Comparison of ENCODE assay signal across 8 mouse cellular contexts in the genomic region with DNA sequence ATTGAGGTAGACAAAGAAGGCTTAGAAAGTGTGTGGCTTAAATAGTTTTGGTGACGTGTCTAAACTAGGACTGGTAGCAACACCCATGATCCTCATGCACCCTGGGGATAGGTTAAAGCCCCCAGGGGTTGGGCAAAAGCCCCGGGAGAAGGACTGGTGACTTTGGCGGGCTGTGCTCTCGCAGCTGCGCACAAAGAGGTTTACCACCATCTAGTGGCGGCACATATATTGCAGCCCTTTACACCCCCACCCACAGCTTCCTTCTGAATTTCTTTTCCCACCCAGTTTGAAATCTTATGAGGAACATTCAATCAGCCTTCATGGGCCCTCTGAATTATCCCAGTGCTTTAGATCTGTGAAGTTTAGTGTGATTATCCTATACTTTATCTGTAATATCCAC.
DNase-seq lines count a peak whose midpoint lies in the region; ATAC-seq and TF ChIP-seq lines count a peak whose summit lies in the region.
"Not testable (repeated sequence)": the region's sequence is repeated elsewhere in the genome, so short reads cannot be mapped to it uniquely, and the experiment has no call there.

No protein-coding gene starts in this region.

- not testable (repeated sequence) for H3K27ac ChIP-seq in bone marrow macrophage, adult 2 months (ENCODE audit: insufficient read depth, low read depth, low read length); liver, postnatal 0 days (ENCODE audit: low read depth); thymus, adult 2 months (ENCODE audit: control insufficient read depth, insufficient read depth, low read length)

- TF ChIP-seq EP300 in liver, postnatal 0 days (IDR thresholded peaks at IDR 0.05; ENCODE audit: low read depth) = not testable (repeated sequence)

- not testable (repeated sequence) for H3K9me3 ChIP-seq in liver, postnatal 0 days (ENCODE audit: low read length)

- peak overlapping the region; percentile 25; the same call in 1 of the 2 replicates for H3K4me3 ChIP-seq in bone marrow macrophage, adult 2 months (ENCODE audit: insufficient read depth, low read length)
- H3K4me3 ChIP-seq in liver, postnatal 0 days (ENCODE audit: low read depth, low read length); thymus, adult 2 months (ENCODE audit: control insufficient read depth, insufficient read depth, low read length): not testable (repeated sequence)

- TF ChIP-seq CTCF in bone marrow macrophage, adult 2 months (IDR thresholded peaks at IDR 0.05; ENCODE audit: low read depth, low read length); thymus, adult 2 months (IDR thresholded peaks at IDR 0.05; ENCODE audit: borderline replicate concordance, control insufficient read depth, extremely low read depth, insufficient read depth, low read length, poor library complexity): not testable (repeated sequence)
- peak; percentile 54 for TF ChIP-seq CTCF in liver, postnatal 0 days (IDR thresholded peaks at IDR 0.05; ENCODE audit: low read depth)

- ATAC-seq in inflammation-experienced regulatory T-cells, adult 6 months = peak; percentile 70
- not testable (repeated sequence) for ATAC-seq in liver, postnatal 0 days

- H3K4me1 ChIP-seq in bone marrow macrophage, adult 2 months (ENCODE audit: control insufficient read depth, insufficient read depth, low read length); liver, postnatal 0 days (ENCODE audit: insufficient read depth); thymus, adult 2 months (replicated peaks; ENCODE audit: control insufficient read depth, insufficient read depth, low read length): not testable (repeated sequence)

- H3K27me3 ChIP-seq in liver, postnatal 0 days (ENCODE audit: insufficient read depth, low read length); thymus, adult 2 months (ENCODE audit: control insufficient read depth, insufficient read depth, low read length): not testable (repeated sequence)

- not testable (repeated sequence) for TF ChIP-seq POLR2A in bone marrow macrophage, adult 2 months (IDR thresholded peaks at IDR 0.05; ENCODE audit: borderline replicate concordance, low read depth, low read length); thymus, adult 2 months (IDR thresholded peaks at IDR 0.05; ENCODE audit: control insufficient read depth, extremely low read depth, insufficient read depth, low read length, poor library complexity)

- peak; percentile 6 for DNase-seq in CD4-positive, CD25-positive, alpha-beta regulatory T cell, adult 2 months (ENCODE audit: low read depth, low spot score)
- peak; percentile 1 to 5 for DNase-seq in heart, adult 9 months (ENCODE audit: low spot score in 2 of 2)
- peak; percentile 6 to 9 for DNase-seq in layer of hippocampus, postnatal 10 days (ENCODE audit: low spot score in 2 of 2)
- peak; percentile 17 for DNase-seq in liver, postnatal 0 days
- peak; percentile 3 for DNase-seq in ovary, postnatal 10 days (ENCODE audit: low spot score)
- DNase-seq in thymus, adult 2 months = peak; percentile 20

- not testable (repeated sequence) for H3K36me3 ChIP-seq in liver, postnatal 0 days (replicated peaks; ENCODE audit: insufficient read depth, low read length); thymus, adult 2 months (ENCODE audit: control insufficient read depth, insufficient read depth, low read length)

- H3K9ac ChIP-seq in liver, postnatal 0 days (replicated peaks) = not testable (repeated sequence)

- 1% methylated on average over 6 of the region's 6 CpGs for WGBS in liver, postnatal 0 days (ENCODE audit: insufficient replicate concordance)
- 1% methylated on average over 6 of the region's 6 CpGs for WGBS in thymus, adult 2 months

- 0 out of 2 replicates have a peak overlapping the region, but pooled peaks have one; percentile 13 for H3K4me2 ChIP-seq in liver, postnatal 0 days (ENCODE audit: low read depth, low read length)
